Mouse (Mus musculus): ENCODE results near the gene Egln1. TPM values are rescaled to one million over a fixed set of nuclear protein-coding genes. Genes with fewer than 3 reads are reported as not detected.

The Egln1 gene
- polyA plus RNA-seq (2015; fragmentation: Nextera tagmentation; extraction: Ambion mirVana), result 15.7 and 16.4 TPM in 2 replicates

- peak within 1 kb of the TSS; percentile 98 for H3K9ac ChIP-seq (replicated peaks)
- peak within 1 kb of the TSS; percentile 95 for H3K4me3 ChIP-seq (replicated peaks)
- peak within 1 kb of the TSS; percentile 88 for H3K4me2 ChIP-seq
- ATAC-seq (ENCODE audit: low FRiP score), result peak; percentile 86
- peak within 1 kb of the TSS; percentile 98 for H3K27ac ChIP-seq (replicated peaks)
- no peaks in the 10 kb centered on the region for H3K27me3 ChIP-seq (replicated peaks)
- peaks cover 46% of the 10 kb centered on the region for H3K4me1 ChIP-seq
- H3K36me3 ChIP-seq, result no peaks in the 10 kb centered on the region
- no peaks in the 10 kb centered on the region for H3K9me3 ChIP-seq (replicated peaks)
- under 1% methylated on average over 40 of the region's 98 CpGs for WGBS
Measured at GRCm38 (mm10) chr8:124949209-124950068, at the start of gene Egln1. Gene Egln1 (minus strand): TSS chr8:124949324.

DNA sequence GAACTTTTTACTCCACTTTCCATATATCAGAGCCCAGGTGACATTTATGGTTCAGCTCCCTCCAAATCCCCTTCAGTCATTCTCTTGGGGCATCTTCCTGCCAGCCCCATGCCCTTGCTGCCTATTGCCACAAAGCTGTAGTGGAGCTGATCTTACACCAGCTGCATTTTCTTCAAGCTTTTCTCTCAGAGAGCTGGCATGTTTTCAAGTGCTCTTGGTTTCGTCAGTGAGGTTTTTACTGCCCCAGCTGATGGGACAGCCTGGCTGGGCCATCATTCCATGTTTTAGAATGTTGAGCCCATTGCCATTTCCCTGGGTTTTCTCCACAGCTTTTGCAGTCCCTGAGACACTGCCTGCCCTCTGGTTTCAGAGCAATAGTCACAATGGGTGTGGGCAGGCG, 46.7 kb upstream of the Egln1 start:
- 68% methylated on average over 2 of the region's 2 CpGs for WGBS
- Histone ChIP-seq H3K36me3 (no peaks in the 10 kb centered on the region), H3K9me3 (replicated peaks) (0 out of 2 replicates have a peak, but pooled peaks cover 4% of the 10 kb centered on the region), H3K4me1 (0 out of 2 replicates have a peak, but pooled peaks cover 4% of the 10 kb centered on the region), H3K9ac (replicated peaks) (no peak overlapping the region), H3K4me3 (replicated peaks) (no peak overlapping the region), H3K27me3 (replicated peaks) (peaks cover 5% of the 10 kb centered on the region; the same call in 1 of the 2 replicates), H3K27ac (replicated peaks) (no peak overlapping the region), H3K4me2 (no peak overlapping the region)
- ATAC-seq (ENCODE audit: low FRiP score), result no peak

GRCm38 (mm10) chr8:124991668-124991926, 42.5 kb upstream of the Egln1 start:
- H3K36me3 ChIP-seq, result no peaks in the 10 kb centered on the region
- 0 out of 2 replicates have a peak, but pooled peaks cover 4% of the 10 kb centered on the region for H3K4me1 ChIP-seq
- no peaks in the 10 kb centered on the region for H3K9me3 ChIP-seq (replicated peaks)
- H3K27me3 ChIP-seq (replicated peaks), result peaks cover 5% of the 10 kb centered on the region; the same call in 1 of the 2 replicates
- H3K9ac ChIP-seq (replicated peaks), result no peak overlapping the region
- no peak overlapping the region for H3K27ac ChIP-seq (replicated peaks)
- H3K4me2 ChIP-seq, result no peak overlapping the region
- WGBS, result 44% methylated on average over 6 of the region's 6 CpGs
- H3K4me3 ChIP-seq (replicated peaks), result no peak overlapping the region
- no peak for ATAC-seq (ENCODE audit: low FRiP score)

DNA sequence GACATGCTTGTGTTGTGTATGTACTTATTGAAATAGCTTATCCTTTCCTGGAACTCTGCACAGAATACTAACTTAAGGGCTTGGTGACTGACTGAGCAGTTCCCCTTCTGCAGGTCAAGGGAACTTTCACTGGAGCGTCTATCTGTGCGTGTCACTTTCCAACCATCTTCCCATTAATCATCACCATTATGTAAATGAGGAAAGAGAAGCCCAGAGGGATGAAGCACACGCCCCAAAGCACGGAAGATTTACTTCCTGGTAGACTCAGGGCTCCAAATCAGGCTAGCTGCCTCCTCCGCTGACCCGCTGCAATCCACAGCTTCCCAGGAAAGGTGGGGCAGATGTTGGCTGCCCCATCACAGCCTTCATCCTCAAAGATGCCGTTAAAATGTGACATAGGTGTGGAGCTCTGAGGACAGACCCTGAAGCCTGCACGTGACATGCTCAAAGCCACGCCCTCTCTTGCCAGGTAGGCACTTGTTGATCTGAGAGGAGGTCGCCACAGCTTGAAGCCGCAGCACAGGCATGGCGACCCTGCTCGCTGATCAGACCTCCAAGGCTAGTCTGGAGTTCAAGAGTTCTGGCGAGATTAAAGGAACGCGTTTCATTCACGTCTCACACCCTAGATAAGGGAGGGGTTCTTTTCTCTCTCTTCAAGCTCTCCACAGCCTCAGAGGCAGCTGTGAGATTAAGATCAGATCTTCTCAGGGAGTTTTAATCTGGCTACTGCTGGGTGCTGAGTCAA, 42.0 kb upstream of the Egln1 start:
- H3K4me3 ChIP-seq (replicated peaks), result no peak overlapping the region
- WGBS, result 19% methylated on average over 17 of the region's 17 CpGs
- no peak overlapping the region for H3K27ac ChIP-seq (replicated peaks)
- H3K27me3 ChIP-seq (replicated peaks), result peaks cover 5% of the 10 kb centered on the region; the same call in 1 of the 2 replicates
- no peak overlapping the region for H3K9ac ChIP-seq (replicated peaks)
- 0 out of 2 replicates have a peak, but pooled peaks cover 4% of the 10 kb centered on the region for H3K4me1 ChIP-seq
- H3K36me3 ChIP-seq, result no peaks in the 10 kb centered on the region
- H3K9me3 ChIP-seq (replicated peaks), result no peaks in the 10 kb centered on the region
- no peak for ATAC-seq (ENCODE audit: low FRiP score)
- H3K4me2 ChIP-seq, result peak overlapping the region; percentile 27

DNA sequence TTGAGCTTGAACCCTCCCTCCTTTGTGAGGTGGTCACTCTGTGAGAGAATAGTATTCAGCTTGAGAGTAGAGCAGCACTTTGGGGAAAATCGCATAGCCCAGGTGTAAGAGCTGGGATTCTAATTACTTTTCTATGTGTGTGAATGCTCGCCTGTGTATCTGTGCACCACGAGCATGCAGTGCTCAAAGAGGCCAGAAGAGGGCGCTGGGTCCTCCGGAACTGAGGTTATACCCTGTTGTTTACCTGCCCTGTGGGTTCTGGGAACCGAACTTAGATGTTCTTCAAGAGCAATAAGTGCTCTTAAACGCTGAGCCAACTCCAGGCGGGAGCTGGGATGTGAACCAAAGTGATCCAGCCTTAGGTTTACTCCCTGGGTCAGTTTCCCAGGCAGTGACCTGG, 31.7 kb upstream of the Egln1 start:
- Histone ChIP-seq H3K27ac (replicated peaks) (no peak overlapping the region), H3K4me1 (no peaks in the 10 kb centered on the region), H3K9ac (replicated peaks) (no peak overlapping the region), H3K9me3 (replicated peaks) (no peaks in the 10 kb centered on the region), H3K4me2 (no peak overlapping the region), H3K36me3 (no peaks in the 10 kb centered on the region), H3K27me3 (replicated peaks) (no peaks in the 10 kb centered on the region), H3K4me3 (replicated peaks) (no peak overlapping the region)
- no peak for ATAC-seq (ENCODE audit: low FRiP score)
- 84% methylated on average over 8 of the region's 8 CpGs for WGBS

DNA sequence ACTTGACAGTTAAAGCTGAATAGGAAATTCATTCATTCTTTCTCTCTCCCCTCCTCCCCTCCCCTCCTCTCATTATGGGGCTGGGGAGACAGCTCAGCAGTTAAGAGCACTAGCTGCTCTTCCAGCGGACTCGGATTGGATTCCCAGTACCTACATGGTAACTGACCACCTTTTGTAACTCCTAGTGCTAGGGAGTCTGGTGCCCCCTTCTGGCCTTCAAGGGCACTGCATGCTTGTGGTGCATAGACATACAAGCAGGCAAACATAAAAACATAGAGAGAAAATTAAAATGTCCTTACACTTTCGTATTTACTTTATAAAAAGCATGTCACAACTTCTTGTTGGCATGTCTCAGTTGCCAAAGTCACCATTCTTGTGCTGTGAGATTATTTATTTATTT, 30.9 kb upstream of the Egln1 start:
- ATAC-seq (ENCODE audit: low FRiP score), result no peak
- H3K4me1 ChIP-seq, result no peaks in the 10 kb centered on the region
- whole genome bisulfite sequencing, result 96% methylated on average over 3 of the region's 3 CpGs
- H3K4me2 ChIP-seq, result no peak overlapping the region
- no peaks in the 10 kb centered on the region for H3K36me3 ChIP-seq
- H3K4me3 ChIP-seq (replicated peaks), result no peak overlapping the region
- H3K27ac ChIP-seq (replicated peaks), result no peak overlapping the region
- H3K9ac ChIP-seq (replicated peaks), result no peak overlapping the region
- no peaks in the 10 kb centered on the region for H3K27me3 ChIP-seq (replicated peaks)
- H3K9me3 ChIP-seq (replicated peaks), result no peaks in the 10 kb centered on the region

GRCm38 (mm10) chr8:124978026-124978425, 28.9 kb upstream of the Egln1 start:
- no peak for ATAC-seq (ENCODE audit: low FRiP score)
- 87% methylated on average over 7 of the region's 7 CpGs for WGBS

GRCm38 (mm10) chr8:124976211-124976610, 27.1 kb upstream of the Egln1 start:
- Histone ChIP-seq H3K4me1 (no peaks in the 10 kb centered on the region), H3K9me3 (replicated peaks) (no peaks in the 10 kb centered on the region), H3K27ac (replicated peaks) (no peak overlapping the region), H3K9ac (replicated peaks) (no peak overlapping the region), H3K27me3 (replicated peaks) (no peaks in the 10 kb centered on the region), H3K4me3 (replicated peaks) (no peak overlapping the region), H3K4me2 (no peak overlapping the region), H3K36me3 (no peaks in the 10 kb centered on the region)
- 93% methylated on average over 6 of the region's 6 CpGs for WGBS
- no peak for ATAC-seq (ENCODE audit: low FRiP score)

More at GRCm38 (mm10) chr8:124978026-124978425, 28.9 kb upstream of the Egln1 start:
- no peak overlapping the region for H3K9ac ChIP-seq (replicated peaks)
- no peak overlapping the region for H3K4me3 ChIP-seq (replicated peaks)
- no peaks in the 10 kb centered on the region for H3K9me3 ChIP-seq (replicated peaks)
- no peaks in the 10 kb centered on the region for H3K36me3 ChIP-seq
- no peaks in the 10 kb centered on the region for H3K27me3 ChIP-seq (replicated peaks)
- no peak overlapping the region for H3K27ac ChIP-seq (replicated peaks)
- H3K4me2 ChIP-seq, result no peak overlapping the region
- H3K4me1 ChIP-seq, result no peaks in the 10 kb centered on the region

- no peaks in the 10 kb centered on the region for H3K4me1 ChIP-seq
- no peaks in the 10 kb centered on the region for H3K9me3 ChIP-seq (replicated peaks)
- H3K9ac ChIP-seq (replicated peaks), result no peak overlapping the region
- ATAC-seq (ENCODE audit: low FRiP score), result no peak
- no peak overlapping the region for H3K4me2 ChIP-seq
- H3K27me3 ChIP-seq (replicated peaks), result no peaks in the 10 kb centered on the region
- 82% methylated on average over 4 of the region's 4 CpGs for whole genome bisulfite sequencing
- H3K27ac ChIP-seq (replicated peaks), result no peak overlapping the region
- no peaks in the 10 kb centered on the region for H3K36me3 ChIP-seq
- H3K4me3 ChIP-seq (replicated peaks), result no peak overlapping the region
Measured at GRCm38 (mm10) chr8:124974254-124974653, 25.1 kb upstream of the Egln1 start.

- no peaks in the 10 kb centered on the region for H3K36me3 ChIP-seq
- no peaks in the 10 kb centered on the region for H3K9me3 ChIP-seq (replicated peaks)
- no peak overlapping the region for H3K4me3 ChIP-seq (replicated peaks)
- no peak for ATAC-seq (ENCODE audit: low FRiP score)
- H3K9ac ChIP-seq (replicated peaks), result no peak overlapping the region
- 82% methylated on average over 8 of the region's 8 CpGs for WGBS
- H3K4me1 ChIP-seq, result no peaks in the 10 kb centered on the region
- H3K27me3 ChIP-seq (replicated peaks), result no peaks in the 10 kb centered on the region
- no peak overlapping the region for H3K27ac ChIP-seq (replicated peaks)
- H3K4me2 ChIP-seq, result no peak overlapping the region
Measured at GRCm38 (mm10) chr8:124973221-124973620, 24.1 kb upstream of the Egln1 start.

DNA sequence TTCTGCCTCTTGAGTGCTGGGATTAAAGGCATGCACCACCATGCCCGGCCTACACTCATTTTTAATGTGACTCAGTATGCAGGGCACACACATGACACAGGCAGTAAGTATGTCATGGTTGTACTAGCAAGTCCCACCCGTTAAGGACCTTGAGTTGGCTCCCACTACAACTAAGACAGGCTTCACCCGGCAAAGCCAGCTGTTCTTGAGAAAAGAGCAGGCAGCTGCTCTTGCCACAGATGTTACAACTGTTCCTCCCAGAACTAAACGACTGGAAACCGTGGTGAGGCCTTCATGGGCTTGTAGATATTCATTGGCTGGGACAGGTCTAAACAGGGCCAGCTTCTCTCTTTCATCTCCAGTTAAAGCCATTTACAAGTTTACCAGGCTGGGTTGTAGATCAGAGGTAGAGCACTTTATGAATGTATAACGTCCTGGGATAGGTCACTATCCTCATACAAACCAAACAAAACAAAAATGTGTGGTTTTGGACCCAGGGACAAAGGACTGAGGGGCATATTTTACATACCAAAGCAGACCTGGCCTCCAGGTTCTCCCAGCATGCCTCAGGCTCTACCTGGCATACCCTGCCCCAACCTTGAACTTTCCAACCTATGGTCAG, 21.3 kb upstream of the Egln1 start:
- ATAC-seq (ENCODE audit: low FRiP score), result no peak
- Histone ChIP-seq H3K9ac (replicated peaks) (no peak overlapping the region), H3K4me3 (replicated peaks) (no peak overlapping the region), H3K36me3 (no peaks in the 10 kb centered on the region), H3K27ac (replicated peaks) (no peak overlapping the region), H3K27me3 (replicated peaks) (no peaks in the 10 kb centered on the region), H3K4me2 (no peak overlapping the region), H3K9me3 (replicated peaks) (no peaks in the 10 kb centered on the region), H3K4me1 (no peaks in the 10 kb centered on the region)
- WGBS, result 81% methylated on average over 6 of the region's 6 CpGs
